Mouse (Mus musculus) CH12.LX (cell line): ENCODE measurements around the gene Nup153. TPM values are rescaled to one million over a fixed set of nuclear protein-coding genes. Genes with fewer than 3 reads are reported as not detected.
A peak's percentile ranks its signal among the peaks of the same experiment; 100 is the strongest.

Experiments used
- DNase-seq: peaks from one replicate; pipeline ENCODE4 v3.0.0-alpha.2; 2013; ENCODE audit errors: extremely low read depth
- H3K27ac ChIP-seq: 2 replicates; pipeline ENCODE4 v1.5.1; 2012; ENCODE audit warnings: low read depth, mild to moderate bottlenecking, control low read depth, moderate library complexity; ENCODE audit not compliant: insufficient read depth
- H3K27me3 ChIP-seq: replicated peaks from 2 replicates; pipeline ENCODE3; 2012; ENCODE audit warnings: inconsistent platforms
- H3K36me3 ChIP-seq, 2 experiments: replicated peaks in 1 of 2; 2 replicates each; pipeline versions ENCODE3 to v1.6.1; 2012; ENCODE audit warnings: inconsistent platforms in 1 of 2, low read length in 1 of 2, mild to moderate bottlenecking in 1 of 2, mixed read lengths in 1 of 2, moderate library complexity in 1 of 2; ENCODE audit not compliant: control insufficient read depth in 1 of 2, insufficient read depth in 1 of 2
- H3K4me1 ChIP-seq, 2 experiments: 2 replicates each; pipeline ENCODE4 v1.6.1; 2012; ENCODE audit warnings: inconsistent platforms in 1 of 2, moderate library complexity in 1 of 2; ENCODE audit not compliant: insufficient read depth in 2 of 2, control insufficient read depth in 1 of 2
- H3K4me2 ChIP-seq: 2 replicates; pipeline ENCODE4 v1.6.1; 2012; ENCODE audit warnings: low read depth, mild to moderate bottlenecking, control low read depth; ENCODE audit not compliant: poor library complexity, insufficient read depth, severe bottlenecking
- H3K4me3 ChIP-seq, 3 experiments: fragments of 150-350 bp in 1 of 3; sonication (generic) in 1 of 3; replicated peaks in 1 of 3; 2 replicates each; pipeline versions ENCODE3 to v1.5.1; 2011 to 2012; ENCODE audit warnings: low read depth in 2 of 3, low read length in 2 of 3, mild to moderate bottlenecking in 2 of 3, moderate library complexity in 2 of 3, control low read depth in 1 of 3, improper control_type of control experiment in 1 of 3, inconsistent platforms in 1 of 3, mixed read lengths in 1 of 3; ENCODE audit not compliant: poor library complexity in 1 of 3
- H3K79me2 ChIP-seq: replicated peaks from 2 replicates; pipeline ENCODE4 v1.6.1; 2012; ENCODE audit warnings: mild to moderate bottlenecking, moderate library complexity; ENCODE audit not compliant: control insufficient read depth, poor library complexity, insufficient read depth, severe bottlenecking; ENCODE audit errors: extremely low read depth
- H3K9ac ChIP-seq: 2 replicates; pipeline ENCODE4 v1.6.1; 2012; ENCODE audit warnings: low read depth, mild to moderate bottlenecking, control low read depth, moderate library complexity; ENCODE audit not compliant: insufficient read depth
- H3K9me3 ChIP-seq: replicated peaks from 2 replicates; pipeline ENCODE3; 2012; ENCODE audit warnings: low read length, inconsistent platforms, mixed read lengths
- CHD1 ChIP-seq: IDR thresholded peaks from 2 replicates; pipeline ENCODE4 v1.6.1; 2012; ENCODE audit warnings: low read depth, low read length, improper control_type of control experiment, inconsistent platforms
- CHD2 ChIP-seq: IDR thresholded peaks from 2 replicates; pipeline ENCODE4 v1.6.1; 2011; ENCODE audit warnings: low read length, improper control_type of control experiment
- CTCF ChIP-seq, 2 experiments: IDR thresholded peaks in 1 of 2; conservative IDR thresholded peaks in 1 of 2; 2 replicates each; pipeline ENCODE4 v1.5.1; 2011 to 2012; ENCODE audit warnings: low read depth in 2 of 2, low read length in 2 of 2, improper control_type of control experiment in 1 of 2, inconsistent platforms in 1 of 2, mild to moderate bottlenecking in 1 of 2, moderate library complexity in 1 of 2
- E2F4 ChIP-seq: IDR thresholded peaks from 2 replicates; pipeline ENCODE4 v1.6.1; 2011; ENCODE audit warnings: low read depth, low read length, improper control_type of control experiment; ENCODE audit not compliant: insufficient replicate concordance
- ELF1 ChIP-seq: IDR thresholded peaks from 2 replicates; pipeline ENCODE4 v1.6.1; 2014; ENCODE audit warnings: low read depth, mild to moderate bottlenecking, inconsistent platforms, low read length, improper control_type of control experiment
- ETS1 ChIP-seq: conservative IDR thresholded peaks from 2 replicates; pipeline ENCODE4 v1.6.1; 2012; ENCODE audit warnings: low read depth, mild to moderate bottlenecking, inconsistent platforms, low read length, improper control_type of control experiment, moderate library complexity
- JUN ChIP-seq: IDR thresholded peaks from 2 replicates; pipeline ENCODE4 v1.6.1; 2011; ENCODE audit warnings: low read depth, mild to moderate bottlenecking, low read length, improper control_type of control experiment, moderate library complexity; ENCODE audit not compliant: insufficient read depth
- MAX ChIP-seq: IDR thresholded peaks from 2 replicates; pipeline ENCODE4 v1.6.1; 2011; ENCODE audit warnings: low read length, improper control_type of control experiment
- MAZ ChIP-seq: IDR thresholded peaks from 2 replicates; pipeline ENCODE4 v1.6.1; 2012; ENCODE audit warnings: low read depth, mild to moderate bottlenecking, inconsistent platforms, low read length, improper control_type of control experiment, moderate library complexity
- MEF2A ChIP-seq: IDR thresholded peaks from 2 replicates; pipeline ENCODE4 v1.6.1; 2014; ENCODE audit warnings: low read depth, mild to moderate bottlenecking, inconsistent platforms, low read length, improper control_type of control experiment, borderline replicate concordance
- NELFE ChIP-seq: IDR thresholded peaks from 2 replicates; pipeline ENCODE4 v1.6.1; 2011; ENCODE audit warnings: low read depth, low read length, improper control_type of control experiment
- POLR2AphosphoS2 ChIP-seq: IDR thresholded peaks from 2 replicates; pipeline ENCODE4 v1.6.1; 2011; ENCODE audit warnings: low read depth, low read length, improper control_type of control experiment
- RAD21 ChIP-seq: IDR thresholded peaks from 2 replicates; pipeline ENCODE4 v1.6.1; 2011; ENCODE audit warnings: low read depth, mild to moderate bottlenecking, low read length, improper control_type of control experiment, moderate library complexity
- SIN3A ChIP-seq: IDR thresholded peaks from 2 replicates; pipeline ENCODE4 v1.6.1; 2012; ENCODE audit warnings: low read length, improper control_type of control experiment, inconsistent platforms
- SMC3 ChIP-seq: IDR thresholded peaks from 2 replicates; pipeline ENCODE4 v1.6.1; 2011; ENCODE audit warnings: low read depth, low read length, improper control_type of control experiment
- TBP ChIP-seq: conservative IDR thresholded peaks from 2 replicates; pipeline ENCODE4 v1.6.1; 2011; ENCODE audit warnings: low read depth, low read length, improper control_type of control experiment
- TCF12 ChIP-seq: IDR thresholded peaks from 2 replicates; pipeline ENCODE4 v1.6.1; 2014; ENCODE audit warnings: low read depth, mild to moderate bottlenecking, inconsistent platforms, low read length, improper control_type of control experiment
- USF1 ChIP-seq: IDR thresholded peaks from 2 replicates; pipeline ENCODE4 v1.6.1; 2014; ENCODE audit warnings: low read depth, mild to moderate bottlenecking, inconsistent platforms, low read length, improper control_type of control experiment
- ZC3H11A ChIP-seq: IDR thresholded peaks from 2 replicates; pipeline ENCODE4 v1.6.1; 2012; ENCODE audit warnings: low read depth, mild to moderate bottlenecking, inconsistent platforms, low read length, improper control_type of control experiment
- ZKSCAN1 ChIP-seq: IDR thresholded peaks from 2 replicates; pipeline ENCODE4 v1.6.1; 2012; ENCODE audit warnings: low read depth, inconsistent platforms, low read length, improper control_type of control experiment, borderline replicate concordance
- ZNF384 ChIP-seq: IDR thresholded peaks from 2 replicates; pipeline ENCODE4 v1.6.1; 2012; ENCODE audit warnings: low read depth, low read length, improper control_type of control experiment, inconsistent platforms
- dilution Hi-C: fragments of 300-500 bp; cut with MboI; formaldehyde crosslinking; loops from 2 replicates; pipeline ENCODE4 v1.14.3; 2020; ENCODE audit warnings: low sequenced_read_pairs; ENCODE audit not compliant: extremely low pct_unique_long_range_greater_than_20kb, extremely low pct_ligation_motif_present
- in situ Hi-C: fragments of 300-500 bp; cut with MboI; formaldehyde crosslinking; loops from 3 replicates; pipeline ENCODE4 v1.14.3; 2019; ENCODE audit warnings: low sequenced_read_pairs, low pct_ligation_motif_present, low pct_unique_long_range_greater_than_20kb, mixed read lengths
- polyA plus RNA-seq: library from polyadenylated mRNA; unstranded; fragments of >175 nt; gene quantifications from 2 replicates; pipeline ENCODE4 v1.2.1, GENCODE M21; 2012; ENCODE audit warnings: low read depth; ENCODE audit not compliant: insufficient read length
- total RNA-seq, 2 experiments: library from RNA; depleted of rRNA; stranded (reverse); fragments of 300-350 nt in 1 of 2; fragments of >200 nt in 1 of 2; gene quantifications; 2 replicates each; pipeline ENCODE4 v1.2.3; 2012 to 2014

Gene Nup153
- total and polyA plus RNA-seq, 3 experiments: 60.6 to 118 (median 91.5) TPM

- Histone ChIP-seq H3K4me2 (no peak overlapping the region), H3K4me1 (peaks cover 0 to 28% of the 10 kb centered on the region in 2 experiments; a peak in 1 of 4 replicates), H3K36me3 (peaks cover 8 to 68% of the 10 kb centered on the region in 2 experiments), H3K27ac (no peak overlapping the region), H3K79me2 (peaks cover 17% of the 10 kb centered on the region; the same call in 1 of the 2 replicates), H3K4me3 (no peak overlapping the region), H3K9ac (no peak overlapping the region), H3K9me3 (no peaks in the 10 kb centered on the region), H3K27me3 (no peaks in the 10 kb centered on the region)
- in situ Hi-C loops: no loop called here
- no peak for DNase-seq
- dilution Hi-C loops: no loop called here
- TF ChIP-seq RAD21 (peak; percentile 24), CTCF (conservative IDR thresholded peaks at IDR 0.05 in 1 of 2, IDR thresholded peaks at IDR 0.05 in 1 of 2; ENCODE audit: low read depth in 2 of 2, low read length in 2 of 2) (peak in 1 of 2 experiments; percentile 34; a peak in 2 of 4 replicates), SMC3 (peak; percentile 29; the same call in 1 of the 2 replicates), ETS1 (no peak), MAX (0 out of 2 replicates have a peak, but pooled peaks have one; percentile 15), JUN (no peak)
Measured at GRCm38 (mm10) chr13:46703138-46703537, 24.6 kb downstream of the Nup153 start.

- no peak for TF ChIP-seq E2F4
- no peak for TF ChIP-seq SIN3A
- TF ChIP-seq ZNF384: no peak
- no peak for TF ChIP-seq MEF2A
- TF ChIP-seq ZC3H11A: no peak
- no peak for TF ChIP-seq NELFE
- in situ Hi-C loops: no loop called here
- peaks cover 20% of the 10 kb centered on the region; the same call in 1 of the 2 replicates for H3K79me2 ChIP-seq
Measured at GRCm38 (mm10) chr13:46701486-46701885, 26.3 kb downstream of the Nup153 start.

GRCm38 (mm10) chr13:46699372-46699771 lies 28.4 kb downstream of the Nup153 start:
- in situ Hi-C loops: no loop called here
- H3K9me3 ChIP-seq: no peaks in the 10 kb centered on the region

More at GRCm38 (mm10) chr13:46701486-46701885, 26.3 kb downstream of the Nup153 start:
- Histone ChIP-seq H3K27ac (no peak overlapping the region), H3K9ac (no peak overlapping the region), H3K27me3 (no peaks in the 10 kb centered on the region), H3K36me3 (peaks cover 12 to 72% of the 10 kb centered on the region in 2 experiments), H3K4me3 (no peak overlapping the region), H3K4me2 (no peak overlapping the region; the same call in 1 of the 2 replicates), H3K4me1 (peaks cover 0 to 43% of the 10 kb centered on the region in 2 experiments; a peak in 3 of 4 replicates), H3K9me3 (no peaks in the 10 kb centered on the region)
- dilution Hi-C loops: no loop called here
- peak; percentile 39 for DNase-seq

More at GRCm38 (mm10) chr13:46699372-46699771, 28.4 kb downstream of the Nup153 start:
- Histone ChIP-seq H3K4me2 (no peak overlapping the region), H3K36me3 (peaks cover 13 to 82% of the 10 kb centered on the region in 2 experiments), H3K4me1 (peaks cover 0 to 43% of the 10 kb centered on the region in 2 experiments; a peak in 3 of 4 replicates), H3K27me3 (no peaks in the 10 kb centered on the region), H3K4me3 (no peak overlapping the region), H3K79me2 (peaks cover 20% of the 10 kb centered on the region; the same call in 1 of the 2 replicates), H3K9ac (no peak overlapping the region), H3K27ac (no peak overlapping the region)
- dilution Hi-C loops: no loop called here
- DNase-seq: no peak
- no peak for TF ChIP-seq RAD21
- TF ChIP-seq ZKSCAN1: no peak
- TF ChIP-seq CTCF (conservative IDR thresholded peaks at IDR 0.05 in 1 of 2, IDR thresholded peaks at IDR 0.05 in 1 of 2; ENCODE audit: low read depth in 2 of 2, low read length in 2 of 2): no peak
- no peak for TF ChIP-seq CHD2
- TF ChIP-seq MAZ: no peak
- TF ChIP-seq USF1: no peak
- no peak for TF ChIP-seq TBP
- TF ChIP-seq NELFE: no peak
- no peak for TF ChIP-seq ELF1
- TF ChIP-seq SMC3: no peak
- TF ChIP-seq CHD1: no peak
- TF ChIP-seq POLR2AphosphoS2: no peak
- no peak for TF ChIP-seq ETS1
- no peak for TF ChIP-seq ZNF384
- no peak for TF ChIP-seq TCF12
- TF ChIP-seq MEF2A: no peak
